Mouse (Mus musculus) hindbrain, postnatal 0 days (tissue): ENCODE measurements around the gene Ddr2. TPM values are rescaled to one million over a fixed set of nuclear protein-coding genes. Genes with fewer than 3 reads are reported as not detected.

Source experiments
- ATAC-seq: fragments of 200-750 bp; cut with Nextera tagmentation; 2 replicates; pipeline ENCODE4 v1.8.0; 2017; ENCODE audit warnings: mild to moderate bottlenecking, moderate TSS enrichment, moderate library complexity
- DNase-seq: peaks from one replicate; pipeline ENCODE4 v3.0.0-alpha.2; 2015; ENCODE audit warnings: low spot score
- H3K27ac ChIP-seq: fragments of 300-500 bp; sonication (generic); 2 replicates; pipeline ENCODE4 v1.5.1; 2014; ENCODE audit warnings: mild to moderate bottlenecking
- H3K27me3 ChIP-seq: fragments of 300-500 bp; sonication (generic); 2 replicates; pipeline ENCODE4 v1.6.1; 2014; ENCODE audit warnings: low read length, mixed read lengths; ENCODE audit not compliant: insufficient read depth
- H3K36me3 ChIP-seq: fragments of 300-500 bp; sonication (generic); 2 replicates; pipeline ENCODE4 v1.6.1; 2014; ENCODE audit warnings: low read length, mixed read lengths; ENCODE audit not compliant: insufficient read depth
- H3K4me1 ChIP-seq: fragments of 300-500 bp; sonication (generic); 2 replicates; pipeline ENCODE4 v1.6.1; 2014; ENCODE audit warnings: antibody characterized with exemption, low read length, mixed read lengths; ENCODE audit not compliant: insufficient read depth
- H3K4me2 ChIP-seq: fragments of 300-500 bp; sonication (generic); 2 replicates; pipeline ENCODE4 v1.6.1; 2014; ENCODE audit warnings: low read depth, mild to moderate bottlenecking, low read length, moderate library complexity, mixed read lengths
- H3K4me3 ChIP-seq: fragments of 300-500 bp; sonication (generic); 2 replicates; pipeline ENCODE4 v1.5.1; 2014; ENCODE audit warnings: low read length
- H3K9ac ChIP-seq: fragments of 300-500 bp; sonication (generic); replicated peaks from 2 replicates; pipeline ENCODE4 v1.6.1; 2014; ENCODE audit warnings: mild to moderate bottlenecking, low read length, moderate library complexity, mixed read lengths
- H3K9me3 ChIP-seq: fragments of 300-500 bp; sonication (generic); 2 replicates; pipeline ENCODE4 v1.6.1; 2016; ENCODE audit warnings: low read length, mixed read lengths
- CTCF ChIP-seq: IDR thresholded peaks from 2 replicates; pipeline ENCODE4 v1.5.1; 2016; ENCODE audit warnings: antibody characterized with exemption, control low read depth, low read depth
- whole genome bisulfite sequencing: fragments of 180-500 bp; shearing (Covaris S2); extraction: QIAGEN DNeasy Blood & Tissue Kit; methylation state at CpG from one replicate; pipeline ENCODE4 v1.1.7; 2014; 5-methylcytosine and 5-hydroxymethylcytosine counted together
- polyA plus RNA-seq: library from polyadenylated mRNA; unstranded; fragments of >200 nt; fragmentation: Nextera tagmentation; extraction: Ambion mirVana; gene quantifications from 2 replicates; pipeline ENCODE4 v1.2.1, GENCODE M21; 2015
- total RNA-seq: library from RNA; depleted of rRNA; stranded (reverse); fragments of >200 nt; gene quantifications from 2 replicates; pipeline ENCODE4 v1.2.3, GENCODE M21; 2014

The Ddr2 gene
- total and polyA plus RNA-seq, 2 experiments from 2014 or later, result 8.5 to 9.6 TPM

GRCm38 (mm10) chr1:169946004-169946403, 164.6 kb downstream of the Ddr2 start:
- no peak overlapping the region for H3K27ac ChIP-seq
- H3K9me3 ChIP-seq, result no peaks in the 10 kb centered on the region
- H3K9ac ChIP-seq, result no peak overlapping the region
- no peaks in the 10 kb centered on the region for H3K4me1 ChIP-seq
- no peak for TF ChIP-seq CTCF
- 69% methylated on average over 3 of the region's 3 CpGs for WGBS
- H3K36me3 ChIP-seq, result no peaks in the 10 kb centered on the region
- no peak overlapping the region for H3K4me3 ChIP-seq
- H3K4me2 ChIP-seq, result no peak overlapping the region
- no peaks in the 10 kb centered on the region for H3K27me3 ChIP-seq
- no peak for DNase-seq
- ATAC-seq, result no peak

GRCm38 (mm10) chr1:169939345-169939744, 171.2 kb downstream of the Ddr2 start:
- no peaks in the 10 kb centered on the region for H3K27me3 ChIP-seq
- no peaks in the 10 kb centered on the region for H3K36me3 ChIP-seq
- H3K9ac ChIP-seq, result no peak overlapping the region
- WGBS, result 8% methylated on average over 2 of the region's 2 CpGs
- DNase-seq (peak; percentile 86), ATAC-seq (no peak)
- no peaks in the 10 kb centered on the region for H3K9me3 ChIP-seq
- no peak overlapping the region for H3K27ac ChIP-seq
- H3K4me3 ChIP-seq, result no peak overlapping the region
- no peaks in the 10 kb centered on the region for H3K4me1 ChIP-seq
- no peak overlapping the region for H3K4me2 ChIP-seq
- TF ChIP-seq CTCF, result peak; percentile 84

DNA sequence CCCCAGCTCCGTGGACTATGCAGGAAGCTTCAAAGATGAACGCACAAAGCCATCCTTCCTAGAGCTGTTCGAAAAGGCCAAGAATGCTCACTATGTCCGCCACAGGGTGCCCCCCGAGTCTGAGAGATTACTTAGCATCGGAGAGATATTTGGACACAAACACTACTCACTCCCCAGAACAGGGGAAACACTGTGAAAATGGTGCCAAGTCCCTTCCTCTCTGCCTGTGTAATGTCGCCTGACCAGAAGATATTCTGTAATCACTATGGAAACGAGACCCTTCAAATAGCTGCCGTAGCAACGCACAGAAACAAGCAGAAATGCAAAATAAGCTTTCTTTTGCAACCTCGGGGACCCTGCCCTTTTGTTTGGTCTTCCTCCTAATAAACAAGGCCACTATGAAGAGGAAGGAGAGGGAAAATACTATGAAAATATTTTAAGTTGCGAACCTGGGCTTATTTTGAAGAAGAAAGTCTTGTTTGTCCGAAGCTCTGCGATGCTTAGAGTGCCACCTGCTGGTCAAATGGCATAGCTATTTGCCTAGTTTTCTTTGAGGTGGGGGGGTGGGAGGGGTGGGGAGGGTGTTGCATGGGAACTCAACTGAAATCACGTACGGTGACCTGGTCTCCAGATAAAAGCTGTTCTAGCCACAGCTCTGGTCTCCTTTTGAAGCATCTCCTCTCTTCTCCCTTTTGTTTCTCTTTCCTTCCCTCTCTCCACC, 176.4 kb downstream of the Ddr2 start:
- H3K4me2 ChIP-seq, result peak overlapping the region; percentile 55
- H3K27me3 ChIP-seq, result no peaks in the 10 kb centered on the region
- H3K9ac ChIP-seq, result 0 out of 2 replicates have a peak overlapping the region, but pooled peaks have one; percentile 30
- DNase-seq (peak; percentile 89), ATAC-seq (peak; percentile 92)
- H3K4me3 ChIP-seq, result peak overlapping the region; percentile 31
- no peaks in the 10 kb centered on the region for H3K9me3 ChIP-seq
- TF ChIP-seq CTCF, result peak; percentile 73
- WGBS, result 12% methylated on average over 16 of the region's 16 CpGs
- H3K4me1 ChIP-seq, result 0 out of 2 replicates have a peak, but pooled peaks cover 5% of the 10 kb centered on the region
- no peaks in the 10 kb centered on the region for H3K36me3 ChIP-seq
- H3K27ac ChIP-seq, result peak overlapping the region; percentile 77

GRCm38 (mm10) chr1:169932122-169932746, 178.3 kb downstream of the Ddr2 start:
- ATAC-seq (no peak), DNase-seq (peak; percentile 30)
- Histone ChIP-seq H3K4me1 (0 out of 2 replicates have a peak, but pooled peaks cover 5% of the 10 kb centered on the region), H3K9ac (no peak overlapping the region), H3K27ac (peak overlapping the region; percentile 36; the same call in 1 of the 2 replicates), H3K9me3 (no peaks in the 10 kb centered on the region), H3K4me2 (no peak overlapping the region), H3K4me3 (no peak overlapping the region), H3K36me3 (no peaks in the 10 kb centered on the region), H3K27me3 (no peaks in the 10 kb centered on the region)
- TF ChIP-seq CTCF, result no peak
- WGBS, result 39% methylated on average over 7 of the region's 7 CpGs

DNA sequence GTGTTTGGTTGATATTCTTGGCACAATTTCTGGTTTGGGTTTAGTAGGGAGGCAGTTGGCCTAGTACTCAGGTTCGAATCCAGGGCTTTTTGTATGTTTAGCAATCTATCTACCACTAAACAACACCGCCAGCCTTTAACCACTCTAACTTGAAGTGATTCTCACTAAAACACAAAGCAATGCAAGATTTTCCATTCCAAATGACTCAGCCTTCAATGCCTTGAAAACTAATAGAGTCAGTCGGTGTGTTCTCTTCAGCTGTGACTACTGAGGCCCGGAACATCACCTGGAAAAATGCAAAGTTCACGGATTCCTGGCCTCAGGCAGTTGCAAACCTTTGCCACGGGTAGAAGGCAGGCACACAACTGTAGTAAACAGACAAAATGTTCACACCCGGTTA, 178.9 kb downstream of the Ddr2 start:
- 70% methylated on average over 7 of the region's 7 CpGs for WGBS
- H3K9ac ChIP-seq, result no peak overlapping the region
- no peak overlapping the region for H3K4me3 ChIP-seq
- H3K27me3 ChIP-seq, result no peaks in the 10 kb centered on the region
- no peak for TF ChIP-seq CTCF
- 0 out of 2 replicates have a peak, but pooled peaks cover 5% of the 10 kb centered on the region for H3K4me1 ChIP-seq
- peak overlapping the region; percentile 36; the same call in 1 of the 2 replicates for H3K27ac ChIP-seq
- no peak for DNase-seq
- H3K36me3 ChIP-seq, result no peaks in the 10 kb centered on the region
- no peaks in the 10 kb centered on the region for H3K9me3 ChIP-seq
- no peak for ATAC-seq
- H3K4me2 ChIP-seq, result no peak overlapping the region

- Histone ChIP-seq H3K9me3 (no peaks in the 10 kb centered on the region), H3K4me1 (no peaks in the 10 kb centered on the region), H3K4me3 (0 out of 2 replicates have a peak within 1 kb of the TSS, but pooled peaks have one; percentile 6), H3K27me3 (no peaks in the 10 kb centered on the region), H3K36me3 (no peaks in the 10 kb centered on the region), H3K27ac (peak within 1 kb of the TSS; percentile 70), H3K9ac (no peak within 1 kb of the TSS; the same call in 1 of the 2 replicates), H3K4me2 (peak within 1 kb of the TSS; percentile 45)
- DNase-seq, result peak; percentile 80
- 10% methylated on average over 12 of the region's 12 CpGs for WGBS
- no peak for TF ChIP-seq CTCF
- peak; percentile 91 for ATAC-seq
Observed at GRCm38 (mm10) chr1:169928454-169928971, 182.0 kb downstream of the Ddr2 start, which contains the start of gene Ccdc190. Gene Ccdc190, plus strand, starts transcription at chr1:169928648.
